Mouse (Mus musculus): ENCODE measurements at regions not wholly inside any gene's neighbourhood (a gene's known extent, or its start where the extent isn't known, plus 50 kb on each side); places are given as distances from the start of the nearest gene placed in this dataset.

GRCm38 (mm10) chr15:59758971-59759370 is 257.4 kb downstream of the 4933412E24Rik start:
- Histone ChIP-seq H3K9ac (no peak overlapping the region), H3K36me3 (replicated peaks) (no peaks in the 10 kb centered on the region), H3K27me3 (no peaks in the 10 kb centered on the region), H3K27ac (replicated peaks) (no peak overlapping the region), H3K9me3 (replicated peaks) (no peaks in the 10 kb centered on the region), H3K4me1 (replicated peaks) (no peaks in the 10 kb centered on the region), H3K4me2 (no peak overlapping the region), H3K4me3 (replicated peaks) (no peak overlapping the region)
- WGBS (ENCODE audit: insufficient replicate concordance), result 41% methylated on average over 2 of the region's 2 CpGs
- ATAC-seq (ENCODE audit: insufficient read depth), result no peak

GRCm38 (mm10) chr15:59756141-59756540 is 260.3 kb downstream of the 4933412E24Rik start:
- 57% methylated on average over 6 of the region's 6 CpGs for WGBS (ENCODE audit: insufficient replicate concordance)
- Histone ChIP-seq H3K27me3 (no peaks in the 10 kb centered on the region), H3K9ac (no peak overlapping the region), H3K4me2 (no peak overlapping the region), H3K9me3 (replicated peaks) (no peaks in the 10 kb centered on the region), H3K4me1 (replicated peaks) (no peaks in the 10 kb centered on the region), H3K4me3 (replicated peaks) (no peak overlapping the region), H3K36me3 (replicated peaks) (no peaks in the 10 kb centered on the region), H3K27ac (replicated peaks) (no peak overlapping the region)
- ATAC-seq (ENCODE audit: insufficient read depth), result no peak

- no peak overlapping the region for H3K9ac ChIP-seq
- H3K9me3 ChIP-seq (replicated peaks), result no peaks in the 10 kb centered on the region
- no peak overlapping the region for H3K4me3 ChIP-seq (replicated peaks)
- H3K27ac ChIP-seq (replicated peaks), result no peak overlapping the region
- WGBS (ENCODE audit: insufficient replicate concordance), result 70% methylated on average over 13 of the region's 13 CpGs
- no peak for ATAC-seq (ENCODE audit: insufficient read depth)
- H3K4me1 ChIP-seq (replicated peaks), result no peaks in the 10 kb centered on the region
- no peak overlapping the region for H3K4me2 ChIP-seq
- no peaks in the 10 kb centered on the region for H3K36me3 ChIP-seq (replicated peaks)
- no peaks in the 10 kb centered on the region for H3K27me3 ChIP-seq
Observed at GRCm38 (mm10) chr15:59754906-59755305, 261.5 kb downstream of the 4933412E24Rik start.

GRCm38 (mm10) chr15:59752277-59752676 is 264.1 kb downstream of the 4933412E24Rik start:
- WGBS (ENCODE audit: insufficient replicate concordance), result 64% methylated on average over 1 of the region's 1 CpGs

GRCm38 (mm10) chr15:59746290-59746689 is 270.1 kb downstream of the 4933412E24Rik start:
- Histone ChIP-seq H3K9ac (no peak overlapping the region), H3K4me2 (no peak overlapping the region)

More at GRCm38 (mm10) chr15:59752277-59752676, 264.1 kb downstream of the 4933412E24Rik start:
- Histone ChIP-seq H3K4me1 (replicated peaks) (no peaks in the 10 kb centered on the region), H3K9me3 (replicated peaks) (no peaks in the 10 kb centered on the region), H3K4me2 (no peak overlapping the region), H3K27me3 (no peaks in the 10 kb centered on the region), H3K36me3 (replicated peaks) (no peaks in the 10 kb centered on the region), H3K4me3 (replicated peaks) (no peak overlapping the region), H3K27ac (replicated peaks) (no peak overlapping the region), H3K9ac (no peak overlapping the region)
- ATAC-seq (ENCODE audit: insufficient read depth), result no peak

GRCm38 (mm10) chr15:59744411-59744931 is 271.9 kb downstream of the 4933412E24Rik start:
- Histone ChIP-seq H3K4me3 (replicated peaks) (no peak overlapping the region), H3K27me3 (no peaks in the 10 kb centered on the region), H3K36me3 (replicated peaks) (no peaks in the 10 kb centered on the region), H3K4me1 (replicated peaks) (peaks cover 5% of the 10 kb centered on the region; the same call in 1 of the 2 replicates), H3K9me3 (replicated peaks) (no peaks in the 10 kb centered on the region), H3K4me2 (no peak overlapping the region), H3K9ac (no peak overlapping the region), H3K27ac (replicated peaks) (no peak overlapping the region)
- ATAC-seq (ENCODE audit: insufficient read depth), result no peak
- 27% methylated on average over 5 of the region's 5 CpGs for WGBS (ENCODE audit: insufficient replicate concordance)

More at GRCm38 (mm10) chr15:59746290-59746689, 270.1 kb downstream of the 4933412E24Rik start:
- ATAC-seq (ENCODE audit: insufficient read depth), result no peak
- H3K36me3 ChIP-seq (replicated peaks), result no peaks in the 10 kb centered on the region
- no peak overlapping the region for H3K4me3 ChIP-seq (replicated peaks)
- H3K4me1 ChIP-seq (replicated peaks), result peaks cover 5% of the 10 kb centered on the region; the same call in 1 of the 2 replicates
- 73% methylated on average over 9 of the region's 9 CpGs for WGBS (ENCODE audit: insufficient replicate concordance)
- H3K27ac ChIP-seq (replicated peaks), result no peak overlapping the region
- H3K9me3 ChIP-seq (replicated peaks), result no peaks in the 10 kb centered on the region
- H3K27me3 ChIP-seq, result no peaks in the 10 kb centered on the region

GRCm38 (mm10) chr15:59739197-59739596 is 277.2 kb downstream of the 4933412E24Rik start:
- H3K36me3 ChIP-seq (replicated peaks), result no peaks in the 10 kb centered on the region
- no peaks in the 10 kb centered on the region for H3K4me1 ChIP-seq (replicated peaks)
- WGBS (ENCODE audit: insufficient replicate concordance), result 36% methylated on average over 5 of the region's 5 CpGs
- ATAC-seq (ENCODE audit: insufficient read depth), result no peak
- no peak overlapping the region for H3K4me3 ChIP-seq (replicated peaks)
- no peak overlapping the region for H3K4me2 ChIP-seq
- H3K9me3 ChIP-seq (replicated peaks), result no peaks in the 10 kb centered on the region
- no peaks in the 10 kb centered on the region for H3K27me3 ChIP-seq
- no peak overlapping the region for H3K27ac ChIP-seq (replicated peaks)
- no peak overlapping the region for H3K9ac ChIP-seq

GRCm38 (mm10) chr15:59737247-59737646 is 279.2 kb downstream of the 4933412E24Rik start:
- WGBS (ENCODE audit: insufficient replicate concordance), result 43% methylated on average over 4 of the region's 4 CpGs
- ATAC-seq (ENCODE audit: insufficient read depth), result no peak
- Histone ChIP-seq H3K9ac (no peak overlapping the region), H3K27me3 (no peaks in the 10 kb centered on the region), H3K4me1 (replicated peaks) (no peaks in the 10 kb centered on the region), H3K36me3 (replicated peaks) (no peaks in the 10 kb centered on the region), H3K27ac (replicated peaks) (no peak overlapping the region), H3K4me3 (replicated peaks) (no peak overlapping the region), H3K9me3 (replicated peaks) (no peaks in the 10 kb centered on the region), H3K4me2 (no peak overlapping the region)

GRCm38 (mm10) chr15:59734376-59734775 is 282.0 kb downstream of the 4933412E24Rik start:
- H3K27me3 ChIP-seq, result no peaks in the 10 kb centered on the region
- H3K4me1 ChIP-seq (replicated peaks), result no peaks in the 10 kb centered on the region
- no peaks in the 10 kb centered on the region for H3K9me3 ChIP-seq (replicated peaks)
- WGBS (ENCODE audit: insufficient replicate concordance), result 35% methylated on average over 1 of the region's 1 CpGs
- no peak overlapping the region for H3K27ac ChIP-seq (replicated peaks)
- H3K9ac ChIP-seq, result no peak overlapping the region
- no peak overlapping the region for H3K4me3 ChIP-seq (replicated peaks)
- no peak for ATAC-seq (ENCODE audit: insufficient read depth)
- H3K4me2 ChIP-seq, result no peak overlapping the region
- H3K36me3 ChIP-seq (replicated peaks), result no peaks in the 10 kb centered on the region

- WGBS (ENCODE audit: insufficient replicate concordance), result 76% methylated on average over 3 of the region's 3 CpGs
Observed at GRCm38 (mm10) chr15:59733932-59734331, 282.5 kb downstream of the 4933412E24Rik start.

GRCm38 (mm10) chr15:59733031-59733810 is 283.2 kb downstream of the 4933412E24Rik start:
- WGBS (ENCODE audit: insufficient replicate concordance), result 63% methylated on average over 12 of the region's 12 CpGs
- Histone ChIP-seq H3K4me3 (replicated peaks) (no peak overlapping the region), H3K27me3 (no peaks in the 10 kb centered on the region), H3K4me1 (replicated peaks) (peaks cover 8% of the 10 kb centered on the region; the same call in 1 of the 2 replicates), H3K27ac (replicated peaks) (no peak overlapping the region), H3K9me3 (replicated peaks) (no peaks in the 10 kb centered on the region), H3K4me2 (no peak overlapping the region), H3K9ac (no peak overlapping the region), H3K36me3 (replicated peaks) (no peaks in the 10 kb centered on the region)
- no peak for ATAC-seq (ENCODE audit: insufficient read depth)

More at GRCm38 (mm10) chr15:59733932-59734331, 282.5 kb downstream of the 4933412E24Rik start:
- H3K4me1 ChIP-seq (replicated peaks), result peaks cover 2% of the 10 kb centered on the region; the same call in 1 of the 2 replicates
- H3K9ac ChIP-seq, result no peak overlapping the region
- H3K27me3 ChIP-seq, result no peaks in the 10 kb centered on the region
- H3K9me3 ChIP-seq (replicated peaks), result no peaks in the 10 kb centered on the region
- H3K27ac ChIP-seq (replicated peaks), result no peak overlapping the region
- H3K36me3 ChIP-seq (replicated peaks), result no peaks in the 10 kb centered on the region
- H3K4me2 ChIP-seq, result no peak overlapping the region
- ATAC-seq (ENCODE audit: insufficient read depth), result no peak
- H3K4me3 ChIP-seq (replicated peaks), result no peak overlapping the region
